Mouse (Mus musculus): ENCODE measurements at regions not wholly inside any gene's neighbourhood (a gene's known extent, or its start where the extent isn't known, plus 50 kb on each side); places are given as distances from the start of the nearest gene placed in this dataset.
A peak's percentile ranks its signal among the peaks of the same experiment; 100 is the strongest.
"Not testable (repeated sequence)": the region's sequence is repeated elsewhere in the genome, so short reads cannot be mapped to it uniquely, and the experiment has no call there.

GRCm38 (mm10) chr2:107117564-107117963 is 58.1 kb upstream of the Fshb start:
- Histone ChIP-seq H3K4me2 (no peak overlapping the region), H3K9me3 (replicated peaks) (no peaks in the 10 kb centered on the region), H3K27ac (ENCODE audit: poor library complexity, severe bottlenecking) (no peak overlapping the region), H3K36me3 (no peaks in the 10 kb centered on the region), H3K27me3 (replicated peaks) (no peaks in the 10 kb centered on the region), H3K4me3 (no peak overlapping the region), H3K4me1 (replicated peaks) (peaks cover 9% of the 10 kb centered on the region), H3K9ac (no peak overlapping the region)
- WGBS = 85% methylated on average over 6 of the region's 6 CpGs
- ATAC-seq (ENCODE audit: insufficient number of reproducible peaks, low FRiP score) = no peak

- Histone ChIP-seq H3K4me3 (no peak overlapping the region), H3K27me3 (replicated peaks) (no peaks in the 10 kb centered on the region), H3K4me2 (no peak overlapping the region), H3K4me1 (replicated peaks) (peaks cover 9% of the 10 kb centered on the region), H3K9me3 (replicated peaks) (no peaks in the 10 kb centered on the region), H3K9ac (no peak overlapping the region), H3K27ac (ENCODE audit: poor library complexity, severe bottlenecking) (no peak overlapping the region), H3K36me3 (no peaks in the 10 kb centered on the region)
- WGBS = 45% methylated on average over 9 of the region's 9 CpGs
- ATAC-seq (ENCODE audit: insufficient number of reproducible peaks, low FRiP score) = peak; percentile 42; the same call in 1 of the 2 replicates
These were observed 59.4 kb upstream of the Fshb start for GRCm38 (mm10) chr2:107118711-107119474.

DNA sequence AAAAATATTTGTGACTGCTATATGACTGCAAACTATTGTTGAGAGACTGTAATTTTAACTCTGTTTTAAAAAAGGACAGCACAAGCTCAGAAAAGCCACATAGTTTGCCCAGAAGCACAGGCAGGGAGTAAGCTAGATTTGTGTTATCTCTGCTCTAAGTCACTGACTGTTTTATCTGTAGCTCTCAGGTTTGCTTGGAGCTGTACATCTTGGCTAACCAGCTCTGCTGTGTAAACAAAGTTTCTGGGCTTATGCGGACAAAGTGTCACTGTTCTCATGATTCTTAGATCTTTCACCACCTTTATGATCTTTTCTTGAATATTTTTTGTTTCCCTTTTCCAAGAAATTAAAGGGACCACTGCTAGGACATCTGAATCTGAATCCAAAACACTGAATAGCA is 60.2 kb upstream of the Fshb start:
- no peak for ATAC-seq (ENCODE audit: insufficient number of reproducible peaks, low FRiP score)
- no peak overlapping the region for H3K4me2 ChIP-seq
- no peak overlapping the region for H3K9ac ChIP-seq
- WGBS = 20% methylated on average over 1 of the region's 1 CpGs
- peaks cover 9% of the 10 kb centered on the region for H3K4me1 ChIP-seq (replicated peaks)
- H3K27ac ChIP-seq (ENCODE audit: poor library complexity, severe bottlenecking) = no peak overlapping the region
- H3K27me3 ChIP-seq (replicated peaks) = no peaks in the 10 kb centered on the region
- no peaks in the 10 kb centered on the region for H3K36me3 ChIP-seq
- no peaks in the 10 kb centered on the region for H3K9me3 ChIP-seq (replicated peaks)
- no peak overlapping the region for H3K4me3 ChIP-seq

GRCm38 (mm10) chr2:107133186-107133585 is 73.7 kb upstream of the Fshb start:
- ATAC-seq (ENCODE audit: insufficient number of reproducible peaks, low FRiP score) = no peak
- Histone ChIP-seq H3K4me2 (no peak overlapping the region), H3K27me3 (replicated peaks) (no peaks in the 10 kb centered on the region), H3K4me1 (replicated peaks) (no peaks in the 10 kb centered on the region), H3K9ac (no peak overlapping the region), H3K4me3 (no peak overlapping the region), H3K27ac (ENCODE audit: poor library complexity, severe bottlenecking) (no peak overlapping the region), H3K36me3 (no peaks in the 10 kb centered on the region), H3K9me3 (replicated peaks) (no peaks in the 10 kb centered on the region)

DNA sequence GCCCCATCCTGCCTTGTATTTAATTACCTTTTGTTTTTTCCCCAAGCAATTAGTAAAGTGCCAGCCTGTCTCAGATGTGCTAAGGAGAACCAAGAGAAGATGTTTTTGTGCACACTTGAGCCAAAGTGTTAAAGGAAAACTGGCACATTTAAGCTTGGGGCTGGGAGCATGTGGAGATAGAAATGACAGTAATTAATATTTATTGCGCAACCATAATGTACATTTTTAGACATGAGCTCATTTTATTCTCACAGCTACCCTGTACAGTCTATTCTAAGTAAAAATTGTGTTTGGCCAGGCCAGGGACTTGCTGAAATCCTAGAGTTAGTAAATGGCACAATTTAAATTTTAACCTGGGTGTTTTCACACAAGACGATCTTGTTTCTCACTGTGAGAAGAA is 89.9 kb upstream of the Fshb start:
- ATAC-seq (ENCODE audit: insufficient number of reproducible peaks, low FRiP score) = no peak
- H3K9ac ChIP-seq = no peak overlapping the region

DNA sequence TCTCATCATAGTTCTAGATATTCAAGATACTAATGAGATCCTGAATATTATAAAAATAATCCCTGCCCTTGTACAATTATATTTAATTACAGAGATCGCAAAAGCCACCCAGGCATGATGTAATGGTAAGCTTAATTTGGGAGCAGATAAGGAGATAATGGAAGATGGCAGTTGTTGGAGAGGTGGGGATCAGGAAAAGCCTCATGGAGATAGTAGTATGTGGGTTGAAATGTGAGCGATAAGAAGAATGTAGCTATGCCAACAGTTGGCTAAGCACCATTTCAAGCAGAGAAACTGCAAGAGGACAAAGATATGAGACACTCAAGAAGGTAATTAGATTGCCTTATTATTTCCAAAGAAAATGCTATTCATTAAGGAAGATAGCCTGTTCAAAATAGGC is 90.4 kb upstream of the Fshb start:
- Histone ChIP-seq H3K27me3 (replicated peaks) (no peaks in the 10 kb centered on the region), H3K9ac (no peak overlapping the region), H3K36me3 (no peaks in the 10 kb centered on the region), H3K4me2 (no peak overlapping the region), H3K27ac (ENCODE audit: poor library complexity, severe bottlenecking) (no peak overlapping the region), H3K4me1 (replicated peaks) (no peaks in the 10 kb centered on the region), H3K9me3 (replicated peaks) (no peaks in the 10 kb centered on the region), H3K4me3 (no peak overlapping the region)
- ATAC-seq (ENCODE audit: insufficient number of reproducible peaks, low FRiP score) = no peak
- WGBS = 70% methylated on average over 2 of the region's 2 CpGs

More for the DNA sequence above, 89.9 kb upstream of the Fshb start:
- Histone ChIP-seq H3K4me1 (replicated peaks) (no peaks in the 10 kb centered on the region), H3K9me3 (replicated peaks) (no peaks in the 10 kb centered on the region), H3K4me2 (no peak overlapping the region), H3K27me3 (replicated peaks) (no peaks in the 10 kb centered on the region), H3K36me3 (no peaks in the 10 kb centered on the region), H3K4me3 (no peak overlapping the region), H3K27ac (ENCODE audit: poor library complexity, severe bottlenecking) (no peak overlapping the region)
- 88% methylated on average over 2 of the region's 2 CpGs for WGBS

DNA sequence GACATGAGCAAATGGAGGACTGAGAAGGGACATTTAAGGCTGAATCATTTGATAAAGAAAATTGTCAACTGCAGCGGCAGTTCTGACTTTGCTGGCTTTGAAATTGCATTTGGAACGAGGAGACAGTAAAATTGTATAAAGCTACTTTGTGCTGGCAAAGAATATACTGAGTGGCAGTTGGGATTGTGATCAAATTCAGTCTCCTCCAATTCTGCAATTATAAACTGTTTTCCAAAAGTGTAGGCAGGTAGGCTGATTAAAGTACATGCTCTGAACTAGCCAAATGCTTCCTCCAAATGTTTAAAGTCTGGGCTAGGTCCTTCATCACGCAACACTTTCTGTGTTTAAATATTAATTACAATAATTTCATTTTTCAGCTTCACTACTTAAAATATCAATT is 90.9 kb upstream of the Fshb start:
- Histone ChIP-seq H3K27ac (ENCODE audit: poor library complexity, severe bottlenecking) (no peak overlapping the region), H3K36me3 (no peaks in the 10 kb centered on the region), H3K4me1 (replicated peaks) (no peaks in the 10 kb centered on the region), H3K4me2 (no peak overlapping the region), H3K27me3 (replicated peaks) (no peaks in the 10 kb centered on the region), H3K9me3 (replicated peaks) (no peaks in the 10 kb centered on the region), H3K9ac (no peak overlapping the region), H3K4me3 (no peak overlapping the region)
- 81% methylated on average over 3 of the region's 3 CpGs for WGBS
- no peak for ATAC-seq (ENCODE audit: insufficient number of reproducible peaks, low FRiP score)

DNA sequence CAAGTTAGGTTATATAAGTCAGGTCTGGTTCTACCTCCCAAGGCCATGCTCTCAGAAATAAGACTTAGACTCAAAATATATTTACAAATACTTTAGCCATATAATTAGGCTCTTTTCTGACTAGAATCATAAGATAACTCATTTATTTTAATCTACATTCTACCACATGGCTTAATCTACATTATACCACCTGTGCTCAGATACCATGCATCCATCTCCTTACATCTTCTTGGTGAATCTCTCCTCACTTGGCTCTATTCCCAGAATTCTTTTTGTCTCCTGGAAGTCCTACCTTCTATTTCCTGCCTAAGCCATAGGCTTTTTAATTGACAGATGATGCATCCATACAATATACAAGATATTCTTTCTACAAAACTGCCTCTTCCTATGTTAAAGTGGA is 92.4 kb upstream of the Fshb start:
- ATAC-seq (ENCODE audit: insufficient number of reproducible peaks, low FRiP score) = no peak
- H3K4me3 ChIP-seq = no peak overlapping the region
- H3K36me3 ChIP-seq = no peaks in the 10 kb centered on the region
- H3K27ac ChIP-seq (ENCODE audit: poor library complexity, severe bottlenecking) = no peak overlapping the region
- H3K4me1 ChIP-seq (replicated peaks) = no peaks in the 10 kb centered on the region
- H3K27me3 ChIP-seq (replicated peaks) = no peaks in the 10 kb centered on the region
- H3K9me3 ChIP-seq (replicated peaks) = no peaks in the 10 kb centered on the region
- H3K9ac ChIP-seq = no peak overlapping the region
- no peak overlapping the region for H3K4me2 ChIP-seq

DNA sequence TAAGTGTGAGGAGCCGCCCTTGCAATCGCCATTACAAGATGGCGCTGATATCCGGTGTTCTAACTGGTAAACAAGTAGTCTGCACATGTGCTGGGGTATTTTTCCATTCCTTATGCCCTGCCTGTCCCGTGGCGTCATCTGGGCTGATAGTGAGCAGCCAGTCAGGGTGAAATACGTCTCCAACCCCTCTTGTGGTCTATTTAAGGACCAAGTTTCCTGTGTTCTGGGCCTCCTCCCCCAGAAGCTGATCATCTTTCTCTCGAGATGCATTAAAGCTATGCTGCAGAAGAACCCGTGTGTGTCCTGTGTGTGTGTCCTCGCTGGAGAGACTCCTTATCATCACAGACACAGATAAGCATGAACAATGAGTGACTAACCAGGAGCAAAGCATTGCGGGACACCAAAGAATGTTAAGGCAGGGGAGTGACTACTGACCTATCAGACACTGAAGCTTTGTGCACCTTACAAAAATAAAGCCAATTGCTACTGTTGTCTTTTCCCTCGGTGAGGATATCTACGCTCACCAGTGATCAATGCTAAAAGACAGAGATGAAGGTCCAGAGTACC is 99.5 kb upstream of the Fshb start:
- H3K4me1 ChIP-seq (replicated peaks); H3K9me3 ChIP-seq (replicated peaks); H3K4me3 ChIP-seq; H3K27ac ChIP-seq (ENCODE audit: poor library complexity, severe bottlenecking); H3K4me2 ChIP-seq; H3K36me3 ChIP-seq; H3K27me3 ChIP-seq (replicated peaks); ATAC-seq (ENCODE audit: insufficient number of reproducible peaks, low FRiP score); H3K9ac ChIP-seq: not testable (repeated sequence)
- WGBS = 76% methylated on average over 13 of the region's 13 CpGs

DNA sequence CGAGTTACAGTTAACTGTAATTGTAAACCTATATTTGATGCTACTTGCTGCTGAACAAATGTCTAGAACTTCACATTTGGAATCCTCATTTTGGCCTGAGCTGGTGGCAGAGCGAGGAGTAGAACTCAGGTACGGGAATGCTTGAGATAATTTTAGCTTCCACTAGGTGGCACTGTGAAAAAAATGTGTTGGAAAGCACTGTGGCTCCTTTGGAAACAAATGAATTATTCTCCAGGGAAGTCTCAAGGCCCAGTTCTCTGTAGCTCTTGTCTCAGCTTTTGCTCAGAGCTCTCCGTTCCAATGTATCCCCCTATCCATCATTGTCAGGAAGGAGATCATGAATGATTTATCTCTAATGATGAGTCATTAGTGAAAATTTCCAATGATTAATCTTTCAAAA is 114.7 kb upstream of the Kcna4 start:
- H3K9me3 ChIP-seq (replicated peaks) = no peaks in the 10 kb centered on the region
- H3K36me3 ChIP-seq = no peaks in the 10 kb centered on the region
- ATAC-seq (ENCODE audit: insufficient number of reproducible peaks, low FRiP score) = no peak
- no peak overlapping the region for H3K9ac ChIP-seq
- no peak overlapping the region for H3K4me2 ChIP-seq
- H3K4me3 ChIP-seq = no peak overlapping the region
- H3K4me1 ChIP-seq (replicated peaks) = no peaks in the 10 kb centered on the region
- no peak overlapping the region for H3K27ac ChIP-seq (ENCODE audit: poor library complexity, severe bottlenecking)
- no peaks in the 10 kb centered on the region for H3K27me3 ChIP-seq (replicated peaks)
- 49% methylated on average over 4 of the region's 4 CpGs for WGBS

- Histone ChIP-seq H3K9me3 (replicated peaks) (no peaks in the 10 kb centered on the region), H3K27ac (ENCODE audit: poor library complexity, severe bottlenecking) (no peak overlapping the region), H3K4me3 (no peak overlapping the region), H3K4me2 (no peak overlapping the region), H3K9ac (no peak overlapping the region), H3K36me3 (no peaks in the 10 kb centered on the region), H3K4me1 (replicated peaks) (no peaks in the 10 kb centered on the region), H3K27me3 (replicated peaks) (no peaks in the 10 kb centered on the region)
- ATAC-seq (ENCODE audit: insufficient number of reproducible peaks, low FRiP score) = no peak
- WGBS = 78% methylated on average over 6 of the region's 6 CpGs
These were observed 107.4 kb upstream of the Kcna4 start for GRCm38 (mm10) chr2:107183066-107183465.

DNA sequence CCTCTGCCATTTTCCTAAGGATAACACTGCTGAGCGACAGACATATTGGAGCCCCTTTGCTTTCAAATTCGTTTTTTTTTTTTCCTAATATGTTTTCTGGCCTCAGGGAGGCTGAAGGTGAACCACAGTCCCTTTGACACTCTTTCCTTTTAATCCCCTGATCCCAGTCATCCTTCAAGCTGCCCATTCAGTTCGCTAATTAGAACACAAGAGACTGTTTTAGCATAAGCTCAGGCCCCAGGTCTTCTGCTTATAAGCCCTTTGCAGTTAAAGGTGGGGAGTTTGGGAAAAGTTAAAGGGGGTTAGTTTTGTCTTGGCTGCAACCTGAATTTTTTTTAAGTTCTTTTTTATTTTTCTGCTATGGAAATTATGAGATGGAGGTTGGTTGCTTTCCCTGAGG is 105.6 kb upstream of the Kcna4 start:
- no peak overlapping the region for H3K4me3 ChIP-seq
- H3K9me3 ChIP-seq (replicated peaks) = no peaks in the 10 kb centered on the region
- H3K36me3 ChIP-seq = no peaks in the 10 kb centered on the region
- H3K4me1 ChIP-seq (replicated peaks) = no peaks in the 10 kb centered on the region
- no peaks in the 10 kb centered on the region for H3K27me3 ChIP-seq (replicated peaks)
- WGBS = 47% methylated on average over 3 of the region's 3 CpGs
- ATAC-seq (ENCODE audit: insufficient number of reproducible peaks, low FRiP score) = no peak
- H3K9ac ChIP-seq = no peak overlapping the region
- H3K27ac ChIP-seq (ENCODE audit: poor library complexity, severe bottlenecking) = no peak overlapping the region
- no peak overlapping the region for H3K4me2 ChIP-seq

Data from heart, embryonic 12.5 days (tissue).